Mouse (Mus musculus) frontal cortex, adult 2 months (tissue): ENCODE data around the gene Nppc. TPM values are rescaled to one million over a fixed set of nuclear protein-coding genes. Genes with fewer than 3 reads are reported as not detected.

Experiments used
- DNase-seq, 2 experiments: peaks; one replicate each; pipeline ENCODE4 v3.0.0; 2022; ENCODE audit warnings: low spot score in 1 of 2; ENCODE audit errors: extremely low spot score in 1 of 2
- polyA plus RNA-seq: library from polyadenylated mRNA; depleted of rRNA; stranded (reverse); fragments of >200 nt; gene quantifications from 2 replicates; pipeline ENCODE4 v1.2.3, GENCODE M21; 2012; rRNA removed

The Nppc gene
- 6.8 and 11.4 TPM in 2 replicates for polyA plus RNA-seq

DNA sequence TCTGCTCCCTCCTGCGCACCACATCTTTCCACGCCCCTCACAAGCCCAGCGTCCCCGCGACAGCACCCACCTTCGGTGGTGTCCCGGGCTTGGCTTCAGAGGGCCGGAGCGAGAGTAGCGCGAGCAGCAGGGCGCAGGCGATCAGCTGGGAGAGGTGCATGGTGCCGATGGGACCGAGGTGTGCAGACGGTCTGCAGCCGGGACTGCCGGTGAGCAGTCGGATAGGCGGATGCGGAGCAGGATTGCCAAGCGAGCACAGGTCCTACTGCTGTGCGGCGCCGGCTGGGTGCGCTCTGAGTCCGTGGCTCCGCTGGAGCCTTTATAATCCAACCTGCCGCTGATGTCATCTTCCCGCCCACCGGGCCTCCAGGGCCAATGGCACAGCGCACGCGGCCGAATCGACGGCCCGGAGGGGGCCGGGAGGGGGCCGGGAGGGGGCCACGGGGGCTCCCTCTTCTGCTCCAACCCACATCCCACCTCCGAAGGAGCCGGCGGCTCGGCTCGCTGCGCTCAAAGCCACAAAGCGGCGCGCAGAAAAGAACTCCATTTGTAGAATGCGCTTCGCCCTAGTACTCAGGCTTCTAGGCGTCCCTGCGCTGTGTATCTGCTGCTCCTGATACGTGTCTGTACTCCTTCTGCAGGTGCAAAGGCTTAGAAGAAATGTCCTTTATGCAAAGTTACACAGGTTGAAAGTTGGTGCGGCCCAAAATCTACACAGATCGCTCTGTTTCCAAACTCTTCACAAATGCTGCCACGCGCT is at the start of gene Nppc:
Gene Nppc, minus strand, starts transcription at position 293 of the 760 bp plus-strand sequence.
- peak; percentile 70 to 85 for DNase-seq

DNA sequence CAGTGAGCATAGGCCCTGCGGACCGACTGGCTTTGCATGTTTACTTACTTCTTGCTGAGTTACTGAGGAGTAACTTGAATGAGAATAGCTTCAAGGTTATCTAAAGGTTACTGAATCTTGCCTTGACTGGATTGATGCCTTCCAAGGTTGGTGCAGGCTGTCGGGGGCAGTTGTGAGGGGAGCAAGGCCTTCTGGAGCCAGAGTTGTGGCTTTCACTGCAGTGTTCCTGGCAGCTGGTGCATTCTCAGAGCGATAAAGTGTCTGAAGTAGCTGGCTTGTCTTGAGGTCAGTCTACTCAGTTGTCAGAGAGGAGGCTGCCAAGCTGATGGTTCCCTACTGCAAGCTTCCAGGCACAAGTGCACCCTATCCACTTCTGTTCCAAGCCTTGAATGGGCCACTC is 49.0 kb upstream of the Nppc start:
- DNase-seq: no peak

- DNase-seq: no peak
Measured at GRCm38 (mm10) chr1:86718190-86718589, 47.8 kb upstream of the Nppc start.

- no peak for DNase-seq
Measured at GRCm38 (mm10) chr1:86713054-86713453, 42.7 kb upstream of the Nppc start.

DNA sequence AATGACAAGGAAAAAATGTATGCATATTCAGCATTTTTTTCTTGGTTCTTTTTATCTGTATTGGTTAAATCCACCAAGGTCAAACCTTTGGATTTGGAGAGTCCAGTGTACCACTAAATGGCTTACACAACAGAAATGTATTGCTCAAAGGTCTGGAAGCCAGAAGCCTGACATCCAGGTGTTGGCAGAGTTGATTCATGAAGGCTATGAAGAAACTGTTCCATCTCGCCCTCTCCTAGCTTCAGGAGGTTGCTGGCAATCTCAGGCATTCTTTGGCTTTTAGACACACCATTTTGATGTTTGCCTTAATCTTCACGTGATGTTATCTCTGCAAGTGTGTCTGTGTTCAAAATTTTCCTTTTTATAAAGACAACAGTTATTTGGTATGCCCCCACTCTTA is 41.7 kb upstream of the Nppc start:
- DNase-seq: no peak

- no peak for DNase-seq
Measured at GRCm38 (mm10) chr1:86709546-86709945, 39.2 kb upstream of the Nppc start.

- DNase-seq: no peak
Measured at GRCm38 (mm10) chr1:86705461-86705860, 35.1 kb upstream of the Nppc start.

- DNase-seq: peak; percentile 14 to 35
Measured at GRCm38 (mm10) chr1:86703965-86704326, 33.6 kb upstream of the Nppc start.

- peak; percentile 72 to 89 for DNase-seq
Measured at GRCm38 (mm10) chr1:86703300-86703964, 33.1 kb upstream of the Nppc start, which contains the start of gene Dis3l2. Gene Dis3l2, plus strand, starts transcription at chr1:86703808.

GRCm38 (mm10) chr1:86700367-86700766 is 30.0 kb upstream of the Nppc start:
- DNase-seq: no peak

DNA sequence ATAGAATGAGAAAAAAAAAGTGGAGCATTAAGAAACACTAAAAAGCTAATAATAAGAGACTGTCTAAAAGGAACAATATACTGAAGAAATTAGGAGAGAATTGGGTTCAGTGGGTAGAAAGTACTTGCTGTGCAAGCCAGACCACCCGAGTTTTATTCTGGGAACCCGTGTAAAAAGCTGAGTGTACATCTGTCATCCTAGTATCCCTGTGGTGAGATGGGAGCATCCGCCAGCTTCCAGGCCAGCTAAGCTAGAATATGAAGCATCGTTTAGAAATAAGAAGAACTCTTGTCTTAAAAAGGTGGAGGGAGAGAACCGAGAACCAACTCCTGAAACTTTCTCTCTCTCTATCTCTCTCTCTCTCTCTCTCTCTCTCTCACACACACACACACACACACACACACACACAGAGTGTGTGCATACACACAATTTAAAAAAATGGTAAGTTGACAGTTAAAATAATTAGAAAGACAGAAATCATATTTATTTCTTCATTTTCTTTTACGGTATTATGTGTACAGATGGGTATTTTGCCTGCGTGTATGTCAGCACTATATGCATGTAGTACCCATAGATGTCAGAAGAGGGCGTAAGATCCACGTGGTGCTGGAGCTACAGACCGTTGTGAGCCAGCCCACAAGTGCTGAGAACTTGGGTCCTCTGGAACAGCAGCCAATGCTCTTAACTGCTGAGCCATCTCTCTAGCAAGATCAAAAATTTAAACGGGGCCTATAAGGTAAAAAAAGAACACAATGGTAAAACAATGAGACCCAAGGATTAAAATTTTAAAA is 29.2 kb upstream of the Nppc start:
- DNase-seq: no peak

DNA sequence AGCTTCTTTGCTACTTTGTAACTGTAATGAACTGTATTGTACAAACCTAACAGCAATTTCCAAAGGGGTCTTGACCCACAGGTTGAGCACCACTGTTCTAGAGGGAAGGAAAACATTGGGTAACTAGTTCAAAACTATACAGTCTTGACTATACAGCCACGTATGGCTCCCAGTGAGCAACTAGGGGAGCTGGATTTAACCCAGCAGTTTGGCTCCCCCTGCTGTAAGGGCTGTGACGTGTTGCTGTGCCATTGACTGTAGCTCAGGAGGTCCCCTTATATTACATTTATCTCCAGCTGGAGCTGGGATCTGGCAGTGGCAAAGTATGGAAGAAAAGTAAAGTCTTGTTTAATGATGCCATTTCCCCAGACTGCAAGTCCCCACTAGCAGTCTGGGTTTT is 28.4 kb upstream of the Nppc start:
- DNase-seq: no peak

GRCm38 (mm10) chr1:86696948-86697347 is 26.6 kb upstream of the Nppc start:
- DNase-seq: no peak

DNA sequence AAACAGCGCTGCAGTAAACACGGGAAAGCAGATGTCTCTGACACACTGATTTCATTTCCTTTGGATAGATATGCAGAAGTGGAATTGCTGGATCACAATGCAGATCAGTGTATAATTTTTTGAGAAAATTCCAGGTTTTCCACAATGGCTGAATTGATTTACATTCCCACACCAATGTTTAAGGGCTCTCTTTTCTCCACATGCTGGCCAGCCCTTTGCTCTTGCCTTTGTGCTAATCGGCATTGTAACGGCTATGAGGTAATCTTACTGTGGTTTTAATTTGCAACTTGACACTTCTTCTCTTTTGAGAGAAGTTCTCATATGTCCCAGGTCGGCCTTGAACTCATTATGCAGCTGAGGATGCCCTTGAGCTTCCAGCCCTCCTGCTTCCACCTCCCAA is 20.7 kb upstream of the Nppc start:
- DNase-seq: no peak

DNA sequence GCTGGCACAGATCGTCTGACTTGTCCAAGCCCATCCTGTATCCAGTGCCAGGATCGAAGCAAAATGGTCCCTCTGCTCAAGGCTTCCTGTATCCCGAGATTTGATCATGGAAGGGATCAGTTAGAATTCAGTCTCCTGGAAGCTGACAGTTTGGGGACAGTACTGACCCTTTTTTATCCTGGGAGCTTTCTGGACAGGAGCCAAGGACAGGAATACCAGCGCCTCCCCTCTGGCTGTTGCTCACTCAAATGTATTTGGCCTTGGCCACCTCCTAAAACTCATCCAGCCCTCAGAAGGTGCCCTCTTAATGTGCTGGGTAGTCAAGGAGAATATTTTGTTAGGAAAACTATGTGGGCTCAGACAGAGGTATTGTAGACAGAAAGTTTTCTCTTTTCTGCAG is 16.9 kb upstream of the Nppc start:
- no peak for DNase-seq

DNA sequence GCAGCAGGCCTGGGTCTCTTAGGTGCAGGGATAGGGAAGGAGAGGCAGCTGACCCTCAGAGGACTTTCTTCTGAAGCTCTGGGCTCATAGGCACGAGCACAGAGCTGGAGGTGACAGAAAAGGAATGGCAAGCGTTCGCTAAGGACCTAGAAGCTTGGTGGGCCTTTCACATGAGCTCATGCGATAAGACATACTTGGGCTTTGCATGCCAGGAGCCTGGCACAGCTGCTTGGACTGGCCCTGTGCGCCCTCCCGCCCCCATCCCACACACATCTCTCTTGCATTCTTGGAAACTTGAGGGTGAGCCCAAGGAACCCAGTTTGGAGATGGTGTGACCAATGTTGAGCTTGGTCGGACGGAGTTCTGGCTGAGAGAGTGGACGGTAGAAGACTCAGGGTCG is 8.3 kb upstream of the Nppc start:
- no peak for DNase-seq

DNA sequence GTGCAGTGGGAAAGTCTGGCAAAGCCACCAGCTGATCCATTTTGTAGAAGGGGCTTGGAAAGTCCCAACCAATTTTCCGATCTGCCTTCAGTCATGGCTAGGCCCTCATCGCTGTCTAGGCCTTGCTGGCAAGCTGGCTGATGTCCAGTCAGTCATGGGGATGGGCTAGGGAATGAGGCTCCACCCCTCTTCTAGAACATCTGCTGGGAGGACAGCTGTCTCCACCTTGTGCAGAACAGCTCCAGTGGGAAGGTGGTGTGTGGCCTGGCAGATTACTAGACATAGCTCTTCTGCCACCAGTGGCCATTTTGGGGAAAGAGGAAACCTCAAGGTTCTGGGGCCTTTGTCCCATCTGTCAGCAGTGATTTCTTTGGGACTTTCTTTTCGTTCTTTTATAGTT is 7.3 kb upstream of the Nppc start:
- DNase-seq: no peak

DNA sequence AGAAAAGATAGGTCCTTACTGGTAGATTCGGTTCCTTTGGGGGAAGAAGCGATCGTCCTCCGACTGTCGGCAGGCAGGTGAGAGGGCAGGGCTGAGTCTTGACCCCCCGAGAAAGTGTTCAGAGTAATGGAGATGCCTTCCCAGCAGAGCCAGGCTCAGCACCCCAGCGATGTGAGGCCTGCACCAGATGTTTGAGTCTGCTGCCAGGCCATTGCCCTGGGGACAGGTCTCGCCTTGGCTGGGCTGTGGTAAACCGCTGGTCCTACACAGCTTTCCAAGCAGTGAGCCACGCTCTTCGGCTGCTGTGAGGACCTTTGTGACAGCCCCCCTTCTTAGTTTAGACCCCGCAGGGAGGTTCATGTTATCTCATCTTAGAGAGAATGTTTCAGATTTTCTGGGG is 4.8 kb upstream of the Nppc start:
- DNase-seq: no peak

DNA sequence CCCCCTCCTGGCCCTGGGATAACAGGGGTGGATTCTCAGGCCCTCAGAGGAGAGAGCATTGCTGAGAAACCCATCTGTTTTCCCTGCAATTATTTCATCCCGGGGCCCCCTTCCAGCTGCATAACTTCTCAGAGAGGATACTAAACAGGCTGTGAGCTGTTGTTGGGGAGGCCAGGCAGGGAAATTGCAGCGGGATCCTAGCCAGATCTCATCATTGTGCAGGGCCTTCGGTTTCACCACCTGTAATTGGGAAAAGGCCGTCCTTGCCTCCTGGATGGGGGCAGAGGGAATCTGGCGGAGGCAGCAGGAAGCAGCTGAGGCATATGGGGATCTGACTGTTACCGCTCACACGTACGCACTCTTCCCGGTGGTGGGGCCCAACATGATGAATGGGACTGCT is 4.0 kb upstream of the Nppc start:
- DNase-seq: no peak

GRCm38 (mm10) chr1:86669552-86670273 is 658 bp downstream of the Nppc start:
- DNase-seq: peak; percentile 20 to 67

DNA sequence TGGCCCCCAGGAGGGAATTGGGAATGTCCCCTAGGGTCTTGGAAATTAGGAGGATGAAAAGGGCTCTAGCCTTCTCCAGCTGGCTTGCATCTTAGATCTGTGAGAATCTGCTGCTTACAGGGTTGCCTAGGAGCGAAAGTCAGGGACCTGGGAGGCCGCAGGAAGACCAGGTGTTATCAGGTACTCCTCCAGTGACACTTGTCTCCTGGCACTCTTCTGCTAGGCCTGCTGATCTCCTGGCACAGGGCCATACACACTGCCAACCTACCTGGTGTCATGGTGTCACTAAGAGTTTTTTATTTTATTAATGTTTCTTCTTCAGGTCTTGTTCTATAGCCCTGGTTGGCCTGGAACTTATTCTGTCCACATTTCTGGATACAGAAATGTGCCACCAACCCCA is 5.3 kb downstream of the Nppc start:
- DNase-seq: no peak
